Mouse (Mus musculus) left cerebral cortex, adult 6 months (tissue): Measurements from ENCODE around the gene Il7r. TPM values are rescaled to one million over a fixed set of nuclear protein-coding genes. Genes with fewer than 3 reads are reported as not detected.

Experiments
- long read RNA-seq, 2 experiments: library from polyadenylated mRNA; unstranded; transcript quantifications; one replicate each; pipeline ENCODE4 v2.0.0; 2019 to 2020
- polyA plus RNA-seq: library from polyadenylated mRNA; unstranded; fragments of <200 nt; fragmentation: Nextera tagmentation; gene quantifications from 2 replicates; pipeline ENCODE4 v1.2.3, GENCODE M21; 2021

Il7r gene
- 0.12 and 0.15 TPM in 2 replicates for polyA plus RNA-seq
- long read RNA-seq, experiment 1: 0 reads
- long read RNA-seq, experiment 2: 0 reads

DNA sequence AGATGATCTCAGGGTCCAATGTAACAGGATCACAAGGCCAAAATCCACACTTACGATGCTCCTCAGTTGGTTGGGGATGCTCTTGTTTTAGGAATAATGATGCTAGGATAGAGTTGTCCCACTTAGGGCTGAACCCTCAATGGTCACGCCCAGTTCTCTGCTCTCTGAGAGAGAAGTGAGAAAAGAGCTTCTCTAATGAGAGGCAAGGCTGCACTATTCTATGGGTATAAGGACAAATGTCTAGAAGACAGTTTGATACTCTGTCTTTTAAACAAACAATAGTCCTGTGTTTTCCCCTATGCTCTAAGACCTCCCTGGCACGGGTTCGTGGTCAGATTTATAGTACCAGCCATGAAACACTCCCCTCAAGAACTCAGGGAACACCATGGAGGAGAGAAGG, at the start of gene Il7r:
TSS of gene Il7r (minus strand) at position 101 of the 400 bp plus-strand sequence.

Other genes with a start within 250 kb of the Il7r start
- not detected in 2 replicates for gene Ugt3a2, start 194.6 kb downstream of the Il7r start, polyA plus RNA-seq
- 3.5 and 4.9 TPM in 2 replicates for gene Capsl, start 94.1 kb downstream of the Il7r start, polyA plus RNA-seq
- gene Spef2, start 218.7 kb upstream of the Il7r start, polyA plus RNA-seq: 0.54 and 0.82 TPM in 2 replicates